Mouse (Mus musculus) central nervous system, embryonic 11.5 days (tissue): ENCODE data around the gene Zfp235. TPM values are rescaled to one million over a fixed set of nuclear protein-coding genes. Genes with fewer than 3 reads are reported as not detected.

Experiments used
- polyA plus RNA-seq: library from polyadenylated mRNA; depleted of rRNA; stranded (reverse); fragments of >200 nt; gene quantifications from 2 replicates; pipeline ENCODE4 v1.2.3, GENCODE M21; 2012; rRNA removed

The Zfp235 gene
- polyA plus RNA-seq, result 9.4 and 12.1 TPM in 2 replicates

DNA sequence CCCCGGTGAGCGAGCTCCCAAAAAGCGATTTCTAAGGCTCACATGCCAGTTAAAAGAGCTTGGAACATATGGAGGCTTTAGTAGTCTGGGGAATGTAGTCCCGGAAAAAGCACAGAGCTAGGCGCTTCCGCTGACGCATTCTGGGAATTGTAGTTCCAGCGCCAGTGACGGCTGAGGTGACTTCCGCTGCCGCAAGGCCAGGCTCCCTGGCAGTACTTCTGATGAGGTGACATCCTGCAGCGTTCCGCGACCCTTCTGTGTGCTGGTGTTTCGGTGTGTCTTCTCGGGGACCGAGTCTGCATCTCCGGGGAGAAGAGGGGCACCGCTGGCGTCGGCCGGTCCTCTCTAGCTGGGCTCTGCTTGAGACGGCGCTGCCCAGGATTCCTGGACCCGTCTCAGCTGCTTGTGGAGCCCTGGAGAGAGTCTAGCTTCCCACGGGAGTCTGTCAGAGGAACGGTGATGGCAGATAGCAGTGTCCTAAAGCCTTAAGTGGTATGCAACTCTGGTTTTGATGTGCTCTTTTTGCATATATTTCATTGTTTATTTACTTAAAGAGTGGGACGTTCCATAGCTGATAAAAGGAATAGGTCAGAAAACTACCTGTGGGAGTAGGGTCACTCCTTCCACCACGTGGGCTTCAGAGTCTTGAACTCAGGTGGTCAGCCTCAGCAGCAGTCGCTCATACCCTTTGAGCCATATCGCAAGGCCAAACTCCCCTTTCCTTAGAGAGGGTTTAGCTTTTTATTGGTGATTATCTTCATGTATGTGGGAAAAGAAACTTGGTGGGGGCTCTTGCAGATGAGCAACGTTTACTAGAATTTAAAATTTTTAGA is at the start of gene Zfp235:
Gene Zfp235, plus strand, starts transcription at position 174 of the 833 bp plus-strand sequence.

DNA sequence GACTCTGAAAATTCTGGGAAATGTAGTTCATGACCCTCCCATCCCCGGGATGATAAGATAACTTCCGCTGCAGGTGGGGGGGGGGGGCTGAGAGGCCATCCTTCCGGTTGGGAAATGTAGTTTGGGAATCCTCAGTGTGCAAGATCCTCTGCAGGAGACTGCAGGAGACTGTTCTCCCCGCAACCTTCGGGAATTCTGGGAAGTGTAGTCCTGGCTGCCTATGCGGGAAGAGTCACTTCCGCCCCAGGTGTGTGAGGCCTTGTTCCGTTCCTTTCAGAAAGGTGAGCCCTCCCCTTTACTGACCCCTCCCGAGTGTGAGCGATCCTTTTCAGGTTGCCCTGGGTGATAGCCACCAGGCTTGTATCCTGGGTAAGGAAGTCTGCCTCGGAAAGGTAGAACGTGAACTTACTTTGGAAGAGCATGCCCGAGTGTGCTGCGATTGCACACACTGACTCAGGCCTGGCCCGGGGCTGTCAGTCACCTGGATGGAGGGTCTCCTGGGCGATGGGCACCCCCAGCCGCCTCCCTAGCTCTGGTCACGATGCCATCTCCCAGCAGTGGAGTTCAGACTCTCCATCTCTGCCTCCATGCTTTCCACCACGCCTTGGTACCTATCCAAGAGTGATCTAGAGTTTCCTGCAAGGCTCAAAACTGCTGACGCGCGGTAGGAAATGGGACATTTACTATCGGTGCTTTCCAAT is 21.7 kb upstream of the Zfp235 start, which contains the start of gene Zfp112:
Gene Zfp112, plus strand, starts transcription at position 159 of the 701 bp plus-strand sequence.

DNA sequence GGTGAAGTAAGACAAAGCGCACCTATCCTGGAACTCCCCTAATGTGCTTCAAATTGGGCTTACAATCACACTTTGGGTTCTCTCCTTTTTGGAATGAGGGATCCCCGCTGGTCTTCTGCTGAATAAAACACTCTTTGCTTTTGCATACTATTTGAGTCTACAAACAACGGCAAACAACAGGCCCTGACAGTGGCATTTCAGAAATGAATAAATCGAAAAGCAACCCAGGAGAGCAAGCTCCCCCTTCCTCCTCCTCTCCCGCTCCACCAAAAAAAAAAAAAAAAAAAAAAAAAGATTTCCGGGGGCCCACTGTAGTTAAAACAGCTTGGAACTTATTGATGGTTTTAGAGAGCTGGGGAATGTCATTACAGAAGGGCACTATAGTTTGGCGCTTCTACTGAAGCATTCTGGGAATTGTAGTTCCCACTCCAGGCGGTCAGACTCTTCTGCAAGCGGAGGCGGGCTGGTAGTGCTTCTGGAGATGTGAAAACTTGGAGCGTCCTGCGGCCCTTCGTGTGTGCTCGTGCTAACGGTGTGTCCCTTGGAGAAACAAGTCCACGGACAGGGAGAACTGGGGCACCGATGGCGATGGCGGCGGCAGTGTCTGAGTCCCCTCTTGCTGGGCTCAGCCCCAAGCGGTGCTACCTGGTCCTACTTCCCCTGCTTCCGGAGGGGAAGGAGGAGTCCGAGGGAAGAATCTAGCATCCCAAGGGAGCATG is 40.8 kb downstream of the Zfp235 start, which contains the start of gene Zfp114:
Gene Zfp114, plus strand, starts transcription at position 443 of the 719 bp plus-strand sequence.

Other genes with a start within 250 kb of the Zfp235 start
- not detected in 2 replicates for gene Vmn1r178, start 242.2 kb upstream of the Zfp235 start, polyA plus RNA-seq
- not detected in 2 replicates for gene Vmn1r179, start 207.2 kb upstream of the Zfp235 start, polyA plus RNA-seq
- gene Vmn1r180, start 183.5 kb upstream of the Zfp235 start, polyA plus RNA-seq, result not detected in 2 replicates
- gene Vmn1r181, start 159.6 kb upstream of the Zfp235 start, polyA plus RNA-seq, result not detected in 2 replicates
- gene V1rd19, start 132.5 kb upstream of the Zfp235 start, polyA plus RNA-seq, result not detected in 2 replicates
- gene Vmn1r183, start 80.9 kb upstream of the Zfp235 start, polyA plus RNA-seq, result not detected in 2 replicates
- 32.3 and 35.1 TPM in 2 replicates for gene Zfp180, start 52.2 kb upstream of the Zfp235 start, polyA plus RNA-seq
- gene Zfp112, start 21.9 kb upstream of the Zfp235 start, polyA plus RNA-seq, result 2.6 and 3.6 TPM in 2 replicates
- gene Zfp114, start 40.9 kb downstream of the Zfp235 start, polyA plus RNA-seq, result 2.0 and 3.0 TPM in 2 replicates
- 6.3 and 7.0 TPM in 2 replicates for gene Zfp111, start 77.3 kb downstream of the Zfp235 start, polyA plus RNA-seq
- 3.0 and 4.6 TPM in 2 replicates for gene Zfp109, start 103.4 kb downstream of the Zfp235 start, polyA plus RNA-seq
- gene Zfp108, start 120.6 kb downstream of the Zfp235 start, polyA plus RNA-seq, result 1.5 and 3.2 TPM in 2 replicates
- gene Zfp93, start 136.3 kb downstream of the Zfp235 start, polyA plus RNA-seq, result 4.5 and 6.8 TPM in 2 replicates
- 46.2 and 50.8 TPM in 2 replicates for gene Zfp61, start 167.1 kb downstream of the Zfp235 start, polyA plus RNA-seq
- 15.5 and 18.2 TPM in 2 replicates for gene Zfp94, start 182.5 kb downstream of the Zfp235 start, polyA plus RNA-seq
- gene Tescl, start 199.8 kb downstream of the Zfp235 start, polyA plus RNA-seq, result 0.16 and 0.25 TPM in 2 replicates
- 0.02 TPM in 1 of 2 replicates, not detected in the other for gene Lypd5, start 215.0 kb downstream of the Zfp235 start, polyA plus RNA-seq
- gene Kcnn4, start 236.1 kb downstream of the Zfp235 start, polyA plus RNA-seq, result 7.4 and 11.9 TPM in 2 replicates